Mouse (Mus musculus): ENCODE data around the gene Gm10382. TPM values are rescaled to one million over a fixed set of nuclear protein-coding genes. Genes with fewer than 3 reads are reported as not detected.
A peak's percentile ranks its signal among the peaks of the same experiment; 100 is the strongest.
"Not testable (repeated sequence)": the region's sequence is repeated elsewhere in the genome, so short reads cannot be mapped to it uniquely, and the experiment has no call there.

The Gm10382 gene
- total RNA-seq, 2 experiments from 2014 or later: 0.37 TPM; not detected in 1

DNA sequence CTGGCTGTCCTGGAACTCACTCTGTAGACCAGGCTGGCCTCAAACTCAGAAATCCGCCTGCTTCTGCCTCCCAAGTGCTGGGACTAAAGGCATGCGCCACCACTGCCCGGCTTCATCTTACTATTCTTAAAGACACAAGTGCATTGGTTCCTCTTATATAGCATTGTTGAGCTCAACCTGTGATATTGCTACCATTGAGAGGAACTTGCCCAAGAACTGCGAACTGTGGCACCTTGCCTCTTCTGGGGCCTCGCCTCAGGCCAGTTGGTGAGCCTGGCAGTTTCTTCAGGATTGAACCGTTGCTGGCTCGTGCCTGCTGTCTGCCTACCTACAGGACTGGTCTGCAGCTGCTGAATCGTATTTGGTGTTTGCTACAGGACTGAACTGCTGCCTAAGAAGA is 23.4 kb downstream of the Gm10382 start:
- DNase-seq (ENCODE audit: extremely low spot score in 1 of 2, low spot score in 1 of 2): not testable (repeated sequence)

DNA sequence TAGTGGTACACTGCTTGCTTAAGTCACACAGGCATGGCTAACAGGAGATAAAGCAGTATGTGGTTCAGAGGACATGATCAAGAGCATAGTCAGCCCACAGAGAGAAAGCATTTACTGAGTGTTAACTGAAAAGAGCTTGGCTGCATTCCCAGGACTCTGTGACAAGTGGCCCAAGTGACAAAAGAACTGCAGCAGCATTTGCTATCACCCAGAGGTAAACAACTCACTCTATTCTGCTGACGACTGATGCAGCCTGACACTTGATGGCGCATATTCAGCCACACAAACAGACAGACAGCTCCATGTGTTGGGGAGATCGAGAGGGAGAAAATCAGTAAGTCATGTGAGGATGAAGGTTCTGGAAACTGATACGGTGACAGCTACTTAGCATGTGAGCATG is 24.6 kb downstream of the Gm10382 start:
- DNase-seq (ENCODE audit: extremely low spot score in 1 of 2, low spot score in 1 of 2): no peak

DNA sequence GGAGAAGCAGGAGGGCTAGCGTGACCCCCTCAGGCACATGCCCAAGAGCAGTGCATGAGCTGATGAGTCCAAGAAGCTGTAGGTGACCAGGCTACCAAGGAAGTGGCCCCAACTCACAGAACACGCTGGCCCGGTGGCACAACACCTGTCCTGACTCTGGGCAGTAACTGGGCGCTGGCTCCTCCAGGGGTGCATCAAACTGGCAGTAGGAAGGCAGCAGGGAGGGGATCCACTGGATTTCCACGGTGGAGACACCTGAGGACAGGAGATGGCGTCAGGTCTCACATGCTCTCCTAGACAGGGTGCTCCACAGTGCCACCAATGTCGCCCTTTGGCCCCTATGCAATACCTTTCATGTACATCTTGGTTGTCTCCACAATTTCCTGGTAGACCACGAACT is 27.1 kb downstream of the Gm10382 start:
- no peak for DNase-seq (ENCODE audit: extremely low spot score in 1 of 2, low spot score in 1 of 2)

DNA sequence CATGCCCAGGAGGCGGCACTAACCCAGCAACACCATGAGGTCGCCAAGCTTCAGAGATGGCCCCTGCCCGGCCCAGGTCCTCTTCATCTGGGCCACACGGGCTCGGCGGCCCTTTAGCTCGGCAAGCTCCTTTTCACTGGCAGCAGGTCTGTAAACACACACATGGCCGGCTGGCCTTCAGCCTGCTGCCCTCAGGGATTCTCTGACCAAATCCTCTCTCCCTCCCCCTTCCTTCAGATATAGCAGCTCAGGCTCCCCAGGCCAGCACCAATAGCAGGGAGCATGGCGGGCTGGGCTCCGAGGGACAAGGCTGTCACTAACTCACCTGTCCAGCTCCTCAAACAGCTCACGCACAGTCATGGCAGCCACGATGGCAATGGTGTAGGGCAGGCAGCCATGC is 29.5 kb downstream of the Gm10382 start:
- DNase-seq (ENCODE audit: extremely low spot score in 1 of 2, low spot score in 1 of 2): no peak

DNA sequence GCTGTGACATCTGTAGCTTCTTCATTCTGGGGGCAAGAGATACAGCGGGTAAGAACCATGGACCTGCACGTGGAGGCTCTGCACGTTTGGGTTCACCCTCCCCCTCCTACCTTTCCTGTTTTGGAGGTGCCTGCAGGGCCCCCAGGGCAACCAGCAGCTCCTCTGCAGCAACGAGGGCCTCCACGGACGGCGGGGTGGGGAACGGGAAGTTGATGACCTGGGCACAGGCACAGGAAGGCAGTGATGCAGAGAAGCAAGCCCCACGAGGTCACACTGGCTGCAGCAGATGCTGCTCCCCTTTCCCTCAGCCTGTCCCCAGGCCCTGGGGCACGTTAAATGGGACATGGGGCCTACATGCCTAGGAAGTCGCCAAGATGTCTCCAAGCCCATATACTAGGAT is 30.0 kb downstream of the Gm10382 start:
- no peak for DNase-seq (ENCODE audit: extremely low spot score in 1 of 2, low spot score in 1 of 2)

DNA sequence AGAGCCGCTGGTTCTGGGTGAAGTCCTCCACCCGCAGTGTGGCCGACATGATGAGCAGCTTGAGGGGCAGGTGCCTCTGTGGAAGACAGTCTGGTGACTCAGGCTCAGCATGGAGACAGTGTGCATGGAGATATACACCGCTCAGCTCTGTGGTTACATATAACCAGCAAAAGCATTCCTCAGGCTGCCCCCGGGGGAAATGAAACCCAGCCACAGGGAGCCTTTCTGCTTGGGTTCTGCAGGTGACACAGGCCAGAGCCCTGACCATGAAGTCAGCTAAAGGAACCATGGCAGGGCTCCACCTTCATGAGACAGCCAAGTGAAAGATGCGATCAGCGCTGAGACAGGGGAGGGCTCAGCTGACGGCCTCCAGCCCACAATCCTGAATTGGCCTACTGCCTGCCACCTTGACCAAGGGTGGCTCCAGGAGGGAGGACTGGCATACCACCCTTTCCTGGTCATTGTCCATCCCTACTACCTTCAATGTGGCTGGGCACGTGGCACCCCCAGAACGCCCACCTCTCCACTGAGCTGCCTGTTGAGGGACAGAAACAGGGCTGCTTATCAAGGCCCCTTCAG is 36.7 kb downstream of the Gm10382 start:
- no peak for DNase-seq (ENCODE audit: extremely low spot score in 1 of 2, low spot score in 1 of 2)

DNA sequence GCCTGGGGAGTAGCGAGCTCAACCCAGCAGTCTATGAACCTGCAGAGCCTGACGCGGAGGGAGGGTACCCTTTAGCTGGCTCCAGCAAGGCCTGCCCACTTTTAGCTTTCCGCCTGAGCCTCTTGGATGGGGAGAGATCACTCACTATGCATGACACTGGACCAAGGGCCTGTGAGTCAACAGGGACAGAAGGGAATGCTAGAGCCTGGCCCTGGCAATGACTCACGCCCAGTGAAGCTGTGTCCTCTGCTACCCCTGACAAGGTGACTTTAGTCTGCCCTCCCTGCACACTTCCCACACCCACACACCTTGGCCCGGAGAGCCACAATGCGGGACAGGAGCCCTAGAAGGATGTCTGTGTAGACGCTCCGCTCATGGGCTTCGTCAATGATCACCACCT is 37.2 kb downstream of the Gm10382 start:
- no peak for DNase-seq (ENCODE audit: extremely low spot score in 1 of 2, low spot score in 1 of 2)

DNA sequence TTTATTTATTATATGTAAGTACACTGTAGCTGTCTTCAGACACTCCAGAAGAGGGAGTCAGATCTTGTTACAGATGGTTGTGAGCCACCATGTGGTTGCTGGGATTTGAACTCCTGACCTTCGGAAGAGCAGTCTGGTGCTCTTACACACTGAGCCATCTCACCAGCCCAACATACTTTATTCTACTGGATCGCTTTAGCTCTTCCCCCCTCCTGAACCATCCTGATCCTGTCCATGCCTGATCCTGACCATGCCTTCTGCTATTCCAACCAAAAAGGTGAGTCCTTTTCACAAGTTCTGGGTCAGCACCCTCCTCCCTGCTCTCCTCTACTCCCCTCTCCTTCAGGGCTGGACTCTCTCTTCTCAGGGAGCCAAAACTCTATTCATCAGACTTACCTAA is 43.2 kb downstream of the Gm10382 start:
- not testable (repeated sequence) for DNase-seq (ENCODE audit: extremely low spot score in 1 of 2, low spot score in 1 of 2)

DNA sequence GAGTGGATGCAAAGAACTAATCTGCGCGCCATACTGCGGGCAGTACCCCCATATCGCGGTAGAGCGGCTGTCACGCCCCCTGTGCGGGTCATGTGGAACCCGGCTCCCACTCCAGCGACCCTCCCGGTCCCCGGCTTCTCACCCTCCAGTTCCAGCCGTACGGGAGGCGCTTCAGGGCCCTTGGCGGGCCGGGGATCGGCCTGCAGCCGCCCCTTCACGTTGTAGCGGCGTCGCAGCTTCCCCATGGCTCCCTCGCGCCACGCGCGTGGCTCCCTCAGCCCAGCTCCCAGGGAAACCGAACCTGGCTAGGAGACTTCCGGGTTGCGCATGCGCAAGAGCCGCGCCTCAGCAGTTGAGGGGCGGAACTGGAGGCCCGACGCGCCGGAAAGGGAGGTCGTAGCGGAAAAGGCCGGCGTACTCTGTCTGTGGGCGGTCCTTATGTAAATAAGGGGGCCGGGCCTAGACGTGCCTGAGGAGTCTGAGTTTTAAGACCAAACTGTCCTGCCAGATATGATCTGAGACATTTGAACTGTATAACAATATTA is 44.7 kb downstream of the Gm10382 start, which contains the start of gene Dhx37:
TSS of gene Dhx37 (minus strand) at position 329 of the 545 bp plus-strand sequence.
- DNase-seq (ENCODE audit: extremely low spot score in 1 of 2, low spot score in 1 of 2): peak; percentile 76 to 88

DNA sequence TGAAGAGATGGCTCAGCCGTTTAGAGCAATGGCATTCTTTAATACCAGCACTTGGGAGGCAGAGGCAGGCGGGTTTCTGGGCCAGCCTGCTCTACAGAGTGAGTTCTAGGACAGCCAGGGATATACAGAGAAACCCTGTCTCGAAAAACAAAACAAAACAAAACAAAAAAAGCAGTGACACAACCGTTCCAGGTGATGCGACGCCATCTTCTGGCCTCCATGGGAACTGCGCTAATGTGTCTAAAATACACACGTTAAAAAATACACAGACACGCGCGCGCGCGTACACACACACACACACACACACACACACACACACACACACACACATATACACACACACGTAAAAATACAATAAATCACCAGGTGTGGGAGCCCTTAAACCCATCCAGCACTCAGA is 45.2 kb downstream of the Gm10382 start:
- not testable (repeated sequence) for DNase-seq (ENCODE audit: extremely low spot score in 1 of 2, low spot score in 1 of 2)

Other genes starting within 250 kb of the Gm10382 start
- gene Ncor2, start 210.1 kb upstream of the Gm10382 start, total RNA-seq (2021): 100 to 1,000 TPM; 229 to 297 TPM
- gene Scarb1, start 48.2 kb upstream of the Gm10382 start, total RNA-seq (2021): 10 to 100 TPM; 34.5 to 41.6 TPM
- 100 to 1,000 TPM; 775 to 848 TPM for gene Ubc, start 880 bp downstream of the Gm10382 start, total RNA-seq (2021)
- 10 to 100 TPM; 11.9 to 14.8 TPM for gene Dhx37, start 44.8 kb downstream of the Gm10382 start, total RNA-seq (2021)
- 100 to 1,000 TPM; 101 to 109 TPM for gene Bri3bp, start 52.2 kb downstream of the Gm10382 start, total RNA-seq (2021)
- gene Aacs, start 86.5 kb downstream of the Gm10382 start, total RNA-seq (2021): 10 to 100 TPM; 62.5 to 66.7 TPM
- 100 to 1,000 TPM; 108 to 121 TPM for gene Tmem132b, start 142.5 kb downstream of the Gm10382 start, total RNA-seq (2021)

All from layer of hippocampus, postnatal 25 days (tissue).